Mouse (Mus musculus) CH12.LX (cell line): ENCODE measurements around the gene Fam89b. TPM values are rescaled to one million over a fixed set of nuclear protein-coding genes. Genes with fewer than 3 reads are reported as not detected.
A peak's percentile ranks its signal among the peaks of the same experiment; 100 is the strongest.

Source experiments
- DNase-seq: peaks from one replicate; pipeline ENCODE4 v3.0.0-alpha.2; 2013; ENCODE audit errors: extremely low read depth
- H3K27ac ChIP-seq: 2 replicates; pipeline ENCODE4 v1.5.1; 2012; ENCODE audit warnings: low read depth, mild to moderate bottlenecking, control low read depth, moderate library complexity; ENCODE audit not compliant: insufficient read depth
- H3K27me3 ChIP-seq: replicated peaks from 2 replicates; pipeline ENCODE3; 2012; ENCODE audit warnings: inconsistent platforms
- H3K36me3 ChIP-seq, 2 experiments: replicated peaks in 1 of 2; 2 replicates each; pipeline versions ENCODE3 to v1.6.1; 2012; ENCODE audit warnings: inconsistent platforms in 1 of 2, low read length in 1 of 2, mild to moderate bottlenecking in 1 of 2, mixed read lengths in 1 of 2, moderate library complexity in 1 of 2; ENCODE audit not compliant: control insufficient read depth in 1 of 2, insufficient read depth in 1 of 2
- H3K4me1 ChIP-seq, 2 experiments: 2 replicates each; pipeline ENCODE4 v1.6.1; 2012; ENCODE audit warnings: inconsistent platforms in 1 of 2, moderate library complexity in 1 of 2; ENCODE audit not compliant: insufficient read depth in 2 of 2, control insufficient read depth in 1 of 2
- H3K4me2 ChIP-seq: 2 replicates; pipeline ENCODE4 v1.6.1; 2012; ENCODE audit warnings: low read depth, mild to moderate bottlenecking, control low read depth; ENCODE audit not compliant: poor library complexity, insufficient read depth, severe bottlenecking
- H3K4me3 ChIP-seq, 3 experiments: fragments of 150-350 bp in 1 of 3; sonication (generic) in 1 of 3; replicated peaks in 1 of 3; 2 replicates each; pipeline versions ENCODE3 to v1.5.1; 2011 to 2012; ENCODE audit warnings: low read depth in 2 of 3, low read length in 2 of 3, mild to moderate bottlenecking in 2 of 3, moderate library complexity in 2 of 3, control low read depth in 1 of 3, improper control_type of control experiment in 1 of 3, inconsistent platforms in 1 of 3, mixed read lengths in 1 of 3; ENCODE audit not compliant: poor library complexity in 1 of 3
- H3K79me2 ChIP-seq: replicated peaks from 2 replicates; pipeline ENCODE4 v1.6.1; 2012; ENCODE audit warnings: mild to moderate bottlenecking, moderate library complexity; ENCODE audit not compliant: control insufficient read depth, poor library complexity, insufficient read depth, severe bottlenecking; ENCODE audit errors: extremely low read depth
- H3K9ac ChIP-seq: 2 replicates; pipeline ENCODE4 v1.6.1; 2012; ENCODE audit warnings: low read depth, mild to moderate bottlenecking, control low read depth, moderate library complexity; ENCODE audit not compliant: insufficient read depth
- H3K9me3 ChIP-seq: replicated peaks from 2 replicates; pipeline ENCODE3; 2012; ENCODE audit warnings: low read length, inconsistent platforms, mixed read lengths
- CHD2 ChIP-seq: IDR thresholded peaks from 2 replicates; pipeline ENCODE4 v1.6.1; 2011; ENCODE audit warnings: low read length, improper control_type of control experiment
- ETS1 ChIP-seq: conservative IDR thresholded peaks from 2 replicates; pipeline ENCODE4 v1.6.1; 2012; ENCODE audit warnings: low read depth, mild to moderate bottlenecking, inconsistent platforms, low read length, improper control_type of control experiment, moderate library complexity
- GABPA ChIP-seq: IDR thresholded peaks from 2 replicates; pipeline ENCODE4 v1.6.1; 2012; ENCODE audit warnings: low read depth, low read length, improper control_type of control experiment, inconsistent platforms; ENCODE audit not compliant: insufficient replicate concordance
- POLR2A ChIP-seq: IDR thresholded peaks from 2 replicates; pipeline ENCODE4 v1.6.1; 2011; ENCODE audit warnings: low read depth, mild to moderate bottlenecking, improper control_type of control experiment, low read length
- RCOR1 ChIP-seq: conservative IDR thresholded peaks from 2 replicates; pipeline ENCODE4 v1.6.1; 2012; ENCODE audit warnings: low read depth, mild to moderate bottlenecking, inconsistent platforms, low read length, improper control_type of control experiment
- USF1 ChIP-seq: IDR thresholded peaks from 2 replicates; pipeline ENCODE4 v1.6.1; 2014; ENCODE audit warnings: low read depth, mild to moderate bottlenecking, inconsistent platforms, low read length, improper control_type of control experiment
- dilution Hi-C: fragments of 300-500 bp; cut with MboI; formaldehyde crosslinking; loops from 2 replicates; pipeline ENCODE4 v1.14.3; 2020; ENCODE audit warnings: low sequenced_read_pairs; ENCODE audit not compliant: extremely low pct_unique_long_range_greater_than_20kb, extremely low pct_ligation_motif_present
- in situ Hi-C: fragments of 300-500 bp; cut with MboI; formaldehyde crosslinking; loops from 3 replicates; pipeline ENCODE4 v1.14.3; 2019; ENCODE audit warnings: low sequenced_read_pairs, low pct_ligation_motif_present, low pct_unique_long_range_greater_than_20kb, mixed read lengths
- polyA plus RNA-seq: library from polyadenylated mRNA; unstranded; fragments of >175 nt; gene quantifications from 2 replicates; pipeline ENCODE4 v1.2.1, GENCODE M21; 2012; ENCODE audit warnings: low read depth; ENCODE audit not compliant: insufficient read length
- total RNA-seq, 2 experiments: library from RNA; depleted of rRNA; stranded (reverse); fragments of 300-350 nt in 1 of 2; fragments of >200 nt in 1 of 2; gene quantifications; 2 replicates each; pipeline ENCODE4 v1.2.3; 2012 to 2014

Fam89b gene
- total and polyA plus RNA-seq, 3 experiments, result 7.5 to 13.4 (median 9.2) TPM

GRCm38 (mm10) chr19:5710581-5710980 is 18.9 kb downstream of the Fam89b start:
- no peak overlapping the region for H3K27ac ChIP-seq
- H3K36me3 ChIP-seq, result peaks cover 43 to 91% of the 10 kb centered on the region in 2 experiments
- H3K4me1 ChIP-seq, result peaks cover 21 to 42% of the 10 kb centered on the region in 2 experiments
- no peaks in the 10 kb centered on the region for H3K27me3 ChIP-seq
- DNase-seq, result no peak
- no peaks in the 10 kb centered on the region for H3K79me2 ChIP-seq
- H3K9me3 ChIP-seq, result no peaks in the 10 kb centered on the region
- no peak for TF ChIP-seq USF1
- dilution Hi-C loops, result no loop called here
- H3K4me2 ChIP-seq, result no peak overlapping the region
- in situ Hi-C loops, result no loop called here
- H3K4me3 ChIP-seq, result no peak overlapping the region
- no peak overlapping the region for H3K9ac ChIP-seq

DNA sequence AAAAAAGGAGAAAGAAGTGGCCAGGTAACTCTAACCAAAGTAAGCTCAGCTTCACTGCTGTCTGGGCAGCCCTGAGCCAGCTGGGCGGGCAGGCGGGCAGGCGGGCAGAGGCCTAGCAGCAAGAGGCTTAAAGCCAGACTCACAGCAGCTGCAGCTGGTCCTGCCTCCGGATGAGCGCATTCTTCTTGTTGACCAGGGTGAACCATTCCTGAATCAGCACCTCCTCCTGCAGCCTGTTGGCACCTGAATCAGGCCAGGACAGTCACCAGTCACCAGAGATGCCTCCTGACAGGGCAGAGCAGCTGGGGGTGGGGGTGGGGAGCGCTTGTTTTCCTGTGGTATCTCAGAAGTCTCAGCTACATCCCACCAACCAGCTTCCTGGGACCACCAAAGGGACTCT is 19.4 kb downstream of the Fam89b start:
- peaks cover 42 to 91% of the 10 kb centered on the region in 2 experiments for H3K36me3 ChIP-seq
- H3K27me3 ChIP-seq, result no peaks in the 10 kb centered on the region
- in situ Hi-C loops, result no loop called here
- H3K4me1 ChIP-seq, result peaks cover 21 to 43% of the 10 kb centered on the region in 2 experiments
- DNase-seq, result no peak
- TF ChIP-seq RCOR1 (no peak), CHD2 (no peak), GABPA (no peak)
- H3K4me2 ChIP-seq, result no peak overlapping the region
- no peak overlapping the region for H3K4me3 ChIP-seq
- no peak overlapping the region for H3K27ac ChIP-seq
- H3K9me3 ChIP-seq, result no peaks in the 10 kb centered on the region
- H3K9ac ChIP-seq, result no peak overlapping the region
- dilution Hi-C loops, result no loop called here
- no peaks in the 10 kb centered on the region for H3K79me2 ChIP-seq

DNA sequence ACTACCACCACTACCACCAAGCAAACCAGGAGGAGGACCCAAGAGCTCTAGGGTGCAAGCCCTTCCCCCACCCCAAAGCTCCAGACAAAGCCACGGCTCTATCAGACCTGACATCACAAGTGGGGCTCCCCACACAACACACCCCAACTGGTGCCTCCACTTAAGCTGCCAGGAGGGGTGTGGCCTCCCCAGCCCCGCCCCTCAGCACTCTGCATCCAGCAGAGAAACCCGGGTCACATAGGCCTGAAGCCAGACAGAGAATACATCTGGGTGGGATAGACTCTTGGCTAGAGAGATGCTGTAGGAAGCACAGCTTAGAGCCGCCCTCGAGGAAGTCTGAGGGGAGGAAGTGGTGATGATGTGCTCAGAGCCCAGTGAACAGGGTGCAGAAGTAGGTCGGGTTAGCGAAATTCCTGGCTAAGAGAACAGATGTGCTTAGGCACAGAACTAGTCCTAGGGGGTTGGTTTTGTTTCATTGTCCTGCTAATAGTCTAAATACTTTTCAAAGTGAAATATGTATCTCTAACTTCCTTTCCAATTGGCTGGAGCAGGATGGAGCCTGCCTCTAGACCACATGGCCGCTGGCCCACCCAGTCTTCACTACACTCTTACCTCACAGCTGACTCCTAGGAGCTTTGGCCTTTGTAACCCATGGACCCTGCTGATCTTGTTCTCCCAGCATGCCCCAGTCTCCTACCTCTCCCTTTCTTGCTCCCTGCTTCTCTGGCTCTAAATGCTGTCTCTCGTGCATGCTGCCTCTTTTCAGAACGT is 24.5 kb downstream of the Fam89b start:
- Histone ChIP-seq H3K4me1 (peaks cover 0 to 16% of the 10 kb centered on the region in 2 experiments; a peak in 2 of 4 replicates), H3K27me3 (no peaks in the 10 kb centered on the region)
- TF ChIP-seq ETS1, result no peak
- TF ChIP-seq POLR2A, result peak; percentile 13; the same call in 1 of the 2 replicates
- TF ChIP-seq, all 38 proteins: peak for 1
- in situ Hi-C loops, result loop anchor here (5.0 kb wide), 1 partner anchor 67 kb away; the partner anchor contains the start of gene Scyl1
- Histone ChIP-seq H3K9ac (no peak overlapping the region), H3K4me2 (no peak overlapping the region), H3K36me3 (peaks cover 59 to 91% of the 10 kb centered on the region in 2 experiments), H3K9me3 (no peaks in the 10 kb centered on the region), H3K4me3 (no peak overlapping the region), H3K79me2 (no peaks in the 10 kb centered on the region), H3K27ac (no peak overlapping the region)
- dilution Hi-C loops, result no loop called here
- DNase-seq, result no peak
